Mouse (Mus musculus) hindbrain, embryonic 13.5 days (tissue): ENCODE data around the gene Angpt4. TPM values are rescaled to one million over a fixed set of nuclear protein-coding genes. Genes with fewer than 3 reads are reported as not detected.

Source experiments
- ATAC-seq: fragments of 200-750 bp; cut with Nextera tagmentation; 2 replicates; pipeline ENCODE4 v1.8.0; 2017; ENCODE audit warnings: moderate TSS enrichment; ENCODE audit not compliant: low FRiP score
- H3K27ac ChIP-seq: fragments of 300-500 bp; sonication (generic); 2 replicates; pipeline ENCODE4 v1.5.1; 2015; ENCODE audit warnings: inconsistent platforms, mild to moderate bottlenecking, moderate library complexity
- H3K27me3 ChIP-seq: fragments of 300-500 bp; sonication (generic); 2 replicates; pipeline ENCODE4 v1.6.1; 2015; ENCODE audit warnings: mild to moderate bottlenecking, inconsistent platforms
- H3K36me3 ChIP-seq: fragments of 300-500 bp; sonication (generic); 2 replicates; pipeline ENCODE4 v1.6.1; 2015; ENCODE audit warnings: mild to moderate bottlenecking, inconsistent platforms
- H3K4me1 ChIP-seq: fragments of 300-500 bp; sonication (generic); replicated peaks from 2 replicates; pipeline ENCODE4 v1.6.1; 2015; ENCODE audit warnings: inconsistent platforms
- H3K4me2 ChIP-seq: fragments of 300-500 bp; sonication (generic); 2 replicates; pipeline ENCODE4 v1.6.1; 2015; ENCODE audit warnings: inconsistent platforms, mild to moderate bottlenecking, moderate library complexity
- H3K4me3 ChIP-seq: fragments of 300-500 bp; sonication (generic); 2 replicates; pipeline ENCODE4 v1.5.1; 2015; ENCODE audit warnings: mild to moderate bottlenecking, inconsistent platforms
- H3K9ac ChIP-seq: fragments of 300-500 bp; sonication (generic); 2 replicates; pipeline ENCODE4 v1.6.1; 2015; ENCODE audit warnings: mild to moderate bottlenecking, inconsistent platforms
- H3K9me3 ChIP-seq: fragments of 300-500 bp; sonication (generic); 2 replicates; pipeline ENCODE4 v1.6.1; 2016; ENCODE audit warnings: inconsistent platforms
- WGBS: fragments of 180-500 bp; shearing (Covaris S2); methylation state at CpG from one replicate; pipeline ENCODE4 v1.1.7; 2015; 5-methylcytosine and 5-hydroxymethylcytosine counted together
- microRNA counts: library from miRNA; unstranded; fragments of <30 nt; microRNA quantifications from one replicate; lab custom pipeline; 2016
- microRNA-seq: library from miRNA; unstranded; fragments of <30 nt; microRNA quantifications from one replicate; pipeline ENCODE4, GENCODE M21; 2016
- polyA plus RNA-seq: library from polyadenylated mRNA; unstranded; fragments of >200 nt; fragmentation: Nextera tagmentation; extraction: Ambion mirVana; gene quantifications from 2 replicates; pipeline ENCODE4 v1.2.1, GENCODE M21; 2015

Angpt4 gene
- polyA plus RNA-seq, 1 experiment from 2014 or later, result 0.64 TPM

- no peak for ATAC-seq
- H3K4me2 ChIP-seq, result peak overlapping the region; percentile 50
- 7% methylated on average over 22 of the region's 22 CpGs for WGBS
- H3K36me3 ChIP-seq, result no peaks in the 10 kb centered on the region
- no peaks in the 10 kb centered on the region for H3K9me3 ChIP-seq
- H3K9ac ChIP-seq, result no peak overlapping the region
- no peak overlapping the region for H3K4me3 ChIP-seq
- H3K27me3 ChIP-seq, result peaks cover 54% of the 10 kb centered on the region
- peaks cover 28% of the 10 kb centered on the region for H3K4me1 ChIP-seq
- no peak overlapping the region for H3K27ac ChIP-seq
Observed at GRCm38 (mm10) chr2:151994350-151995122, 83.5 kb downstream of the Angpt4 start.

MicroRNAs within 50 kb of the gene (microRNA counts, 519-probe panel; counts per million panel counts)
- 51.3 counts per million for microRNA mmu-miR-1953 (lab: Ali Mortazavi, UCI)

Small RNA genes lying within 50 kb of the gene (microRNA-seq; reads per million reads assigned to microRNA genes)
- gene Mir1953, result not detected

Other genes with a start within 250 kb of the Angpt4 start
- 0.19 TPM in 1 of 2 replicates, not detected in the other for gene Rad21l, start 242.7 kb upstream of the Angpt4 start, polyA plus RNA-seq
- gene Tmem74b, start 209.2 kb upstream of the Angpt4 start, polyA plus RNA-seq, result 20.6 and 22.1 TPM in 2 replicates
- 57.7 and 60.8 TPM in 2 replicates for gene Psmf1, start 167.0 kb upstream of the Angpt4 start, polyA plus RNA-seq
- gene Rspo4, start 68.3 kb upstream of the Angpt4 start, polyA plus RNA-seq, result 0.39 and 0.47 TPM in 2 replicates
- gene Fam110a, start 69.0 kb downstream of the Angpt4 start, polyA plus RNA-seq, result 68.1 and 71.4 TPM in 2 replicates
- 0.55 and 1.2 TPM in 2 replicates for gene Slc52a3, start 85.3 kb downstream of the Angpt4 start, polyA plus RNA-seq
- 24.0 and 27.8 TPM in 2 replicates for gene Scrt2, start 170.3 kb downstream of the Angpt4 start, polyA plus RNA-seq
- gene Srxn1, start 194.3 kb downstream of the Angpt4 start, polyA plus RNA-seq, result 16.1 and 16.8 TPM in 2 replicates
- gene Tcf15, start 232.4 kb downstream of the Angpt4 start, polyA plus RNA-seq, result 2.8 and 3.2 TPM in 2 replicates